Mouse (Mus musculus) brain, adult 2 months (tissue): ENCODE measurements around the gene Btbd17.
A peak's percentile ranks its signal among the peaks of the same experiment; 100 is the strongest.

Source experiments
- DNase-seq: peaks from one replicate; pipeline ENCODE4 v3.0.0; 2011; ENCODE audit warnings: low read depth, low spot score

The Btbd17 gene

GRCm38 (mm10) chr11:114764820-114765818, 30.6 kb downstream of the Btbd17 start, which contains the start of gene Kif19a:
Kif19a (plus strand) TSS chr11:114765388.
- peak; percentile 58 for DNase-seq

DNA sequence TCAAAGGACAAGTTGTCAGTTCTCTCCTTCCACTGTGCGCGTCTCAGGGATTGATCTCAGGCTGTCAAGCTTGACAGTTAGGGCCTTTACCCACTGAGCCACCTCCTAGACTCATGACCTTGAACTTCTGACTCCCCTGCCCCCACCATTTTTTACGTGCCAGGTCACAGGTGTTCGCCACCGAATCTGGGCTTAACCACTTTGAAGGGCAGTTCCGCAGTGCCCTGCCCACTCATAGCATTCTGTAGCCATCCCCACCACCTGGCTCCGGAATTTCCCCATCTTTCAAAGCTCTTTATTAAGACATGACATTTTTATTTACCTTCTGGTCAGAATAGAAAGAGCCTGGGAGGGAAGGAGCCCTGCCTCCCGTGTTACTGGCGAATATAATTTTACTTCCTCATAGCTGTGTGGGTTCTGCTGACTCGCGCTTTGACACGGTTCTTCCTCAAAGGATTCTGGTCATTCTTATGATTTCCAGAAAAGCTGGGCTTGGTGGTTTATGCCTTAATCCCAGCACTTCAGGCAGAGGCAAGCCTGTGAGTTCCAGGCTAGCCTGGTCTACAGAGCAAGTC, 48.1 kb downstream of the Btbd17 start:
- DNase-seq: no peak

- DNase-seq: peak; percentile 92
Measured at GRCm38 (mm10) chr11:114745134-114745533, 50.6 kb downstream of the Btbd17 start.

- DNase-seq: no peak
Measured at GRCm38 (mm10) chr11:114741451-114741850, 54.3 kb downstream of the Btbd17 start.
